Mouse (Mus musculus) CD4-positive, CD25-positive, alpha-beta regulatory T cell, adult 2 months (primary cell): Measurements from ENCODE around the gene Zfp850.
"Not testable (repeated sequence)": the region's sequence is repeated elsewhere in the genome, so short reads cannot be mapped to it uniquely, and the experiment has no call there.

Experiments used
- DNase-seq: peaks from one replicate; pipeline ENCODE4 v3.0.0-alpha.2; 2012; ENCODE audit warnings: low read depth, low spot score

Gene Zfp850

DNA sequence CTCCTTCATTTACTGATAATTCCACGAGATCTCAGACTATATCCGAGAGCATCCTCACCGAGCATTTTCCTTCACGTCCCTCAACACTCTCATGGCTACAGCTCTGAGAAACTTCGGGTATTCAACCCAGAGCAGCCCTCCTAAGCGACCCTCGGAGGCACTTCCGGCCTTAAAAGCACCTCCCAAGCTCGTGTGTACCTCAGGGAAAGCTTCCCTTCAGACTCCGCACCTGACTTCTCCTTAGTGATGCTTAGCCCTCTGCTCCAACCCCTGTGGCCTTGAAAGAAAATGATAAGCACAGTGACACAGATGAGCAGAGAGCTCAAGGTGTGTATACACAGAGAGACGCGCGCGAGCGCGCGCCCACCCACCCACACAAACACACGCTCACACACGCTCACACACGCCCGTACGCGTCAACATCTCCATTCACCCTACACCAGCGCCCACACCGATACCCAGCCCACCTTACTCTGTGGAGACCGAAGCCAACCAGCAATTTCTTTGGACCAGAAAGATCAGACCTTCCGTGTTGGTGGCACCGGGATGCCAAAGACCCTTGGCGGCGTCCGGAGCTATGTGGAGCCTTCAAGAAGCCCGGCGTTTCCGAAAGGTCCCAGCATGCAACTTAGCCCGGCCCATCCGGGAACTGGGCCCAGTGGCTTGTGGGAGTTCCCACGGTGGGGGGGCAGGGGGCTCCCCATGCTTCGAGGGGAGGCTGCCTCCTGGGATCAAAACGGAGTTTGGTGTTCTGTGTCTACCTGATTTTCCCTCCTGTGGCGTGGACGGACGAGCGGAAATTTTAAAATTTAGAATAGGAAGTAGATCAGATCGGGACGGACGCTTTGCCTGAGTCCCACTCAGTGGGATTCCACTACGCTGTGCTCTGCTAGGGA is at the start of gene Zfp850:
Gene Zfp850 (minus strand): TSS at position 567 of the 896 bp plus-strand sequence.
- peak; percentile 74 for DNase-seq

DNA sequence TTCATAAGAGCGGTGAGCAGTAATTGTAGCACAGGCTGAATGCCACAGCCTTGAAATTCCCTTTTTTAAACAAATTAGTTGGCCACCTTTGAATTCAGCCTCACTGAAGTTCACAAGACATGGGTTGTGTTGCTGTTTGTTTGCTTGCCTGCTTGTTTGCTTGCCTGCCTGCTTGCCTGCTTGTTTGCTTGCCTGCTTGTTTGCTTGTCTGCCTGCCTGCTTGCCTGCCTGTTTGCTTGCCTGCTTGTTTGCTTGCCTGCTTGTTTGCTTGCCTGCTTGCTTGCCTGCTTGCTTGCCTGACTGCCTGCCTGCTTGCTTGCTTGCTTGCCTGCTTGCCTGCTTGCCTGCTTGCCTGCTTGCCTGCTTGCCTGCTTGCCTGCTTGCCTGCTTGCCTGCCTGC is 46.1 kb upstream of the Zfp850 start:
- no peak for DNase-seq

DNA sequence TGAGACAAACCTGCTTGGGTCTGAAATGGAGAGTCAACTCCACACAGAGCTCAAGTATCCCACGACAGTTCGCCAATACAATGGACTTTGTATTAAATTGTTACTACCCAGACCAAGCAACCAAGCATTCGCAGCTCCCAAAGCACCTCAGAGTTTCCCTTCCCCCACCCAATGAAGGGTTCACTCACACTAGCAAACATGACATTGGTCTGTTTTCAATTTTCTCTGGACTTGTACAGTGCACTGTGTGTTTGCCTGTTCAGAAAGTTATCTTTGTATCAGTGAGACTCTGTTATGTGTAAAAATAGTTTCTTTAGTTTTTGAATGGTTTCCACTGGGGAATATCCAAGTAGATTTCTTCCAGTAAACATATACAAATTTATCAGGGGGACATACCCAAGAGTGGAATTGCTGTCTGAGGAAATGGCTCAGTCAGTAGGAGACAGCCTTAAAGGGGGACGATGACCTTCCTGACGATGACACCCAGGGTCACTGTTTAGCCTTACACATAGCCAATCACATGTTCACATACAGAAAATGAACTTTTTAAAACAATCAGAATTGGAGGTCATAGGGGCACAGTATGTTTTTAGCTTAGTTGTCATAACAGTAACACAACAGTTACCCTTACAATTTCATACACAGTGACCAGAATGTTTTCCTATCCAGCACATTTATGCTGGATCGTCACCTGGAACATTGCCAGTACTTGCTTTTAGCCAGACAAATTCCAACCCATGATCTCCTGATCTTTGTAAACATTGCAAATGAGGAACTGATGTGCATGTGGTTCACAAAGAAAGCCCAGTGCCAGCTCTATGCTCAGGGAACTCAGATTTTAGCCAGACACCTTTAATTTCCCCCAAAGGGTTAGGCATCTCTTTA is 39.4 kb upstream of the Zfp850 start:
- DNase-seq, result no peak

DNA sequence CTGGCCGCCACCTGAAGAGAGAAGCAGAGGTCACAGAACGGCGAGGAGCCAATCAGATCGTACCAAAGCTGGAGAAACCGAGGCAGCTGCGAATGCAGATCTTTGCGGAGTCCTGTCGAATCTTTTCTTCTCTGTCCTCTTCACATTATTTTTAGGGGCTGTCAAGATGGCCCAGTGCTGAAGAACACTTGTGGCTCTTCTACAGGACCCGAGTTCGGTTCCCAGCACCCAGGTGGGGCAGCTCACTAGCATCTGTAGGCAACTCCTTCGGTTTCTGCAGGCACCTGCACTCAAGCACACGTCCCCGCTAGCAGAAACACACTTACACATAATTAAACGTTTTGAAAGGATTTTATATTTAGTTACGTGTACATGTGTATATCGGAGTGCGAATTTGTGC is 36.7 kb upstream of the Zfp850 start:
- DNase-seq, result peak; percentile 12

DNA sequence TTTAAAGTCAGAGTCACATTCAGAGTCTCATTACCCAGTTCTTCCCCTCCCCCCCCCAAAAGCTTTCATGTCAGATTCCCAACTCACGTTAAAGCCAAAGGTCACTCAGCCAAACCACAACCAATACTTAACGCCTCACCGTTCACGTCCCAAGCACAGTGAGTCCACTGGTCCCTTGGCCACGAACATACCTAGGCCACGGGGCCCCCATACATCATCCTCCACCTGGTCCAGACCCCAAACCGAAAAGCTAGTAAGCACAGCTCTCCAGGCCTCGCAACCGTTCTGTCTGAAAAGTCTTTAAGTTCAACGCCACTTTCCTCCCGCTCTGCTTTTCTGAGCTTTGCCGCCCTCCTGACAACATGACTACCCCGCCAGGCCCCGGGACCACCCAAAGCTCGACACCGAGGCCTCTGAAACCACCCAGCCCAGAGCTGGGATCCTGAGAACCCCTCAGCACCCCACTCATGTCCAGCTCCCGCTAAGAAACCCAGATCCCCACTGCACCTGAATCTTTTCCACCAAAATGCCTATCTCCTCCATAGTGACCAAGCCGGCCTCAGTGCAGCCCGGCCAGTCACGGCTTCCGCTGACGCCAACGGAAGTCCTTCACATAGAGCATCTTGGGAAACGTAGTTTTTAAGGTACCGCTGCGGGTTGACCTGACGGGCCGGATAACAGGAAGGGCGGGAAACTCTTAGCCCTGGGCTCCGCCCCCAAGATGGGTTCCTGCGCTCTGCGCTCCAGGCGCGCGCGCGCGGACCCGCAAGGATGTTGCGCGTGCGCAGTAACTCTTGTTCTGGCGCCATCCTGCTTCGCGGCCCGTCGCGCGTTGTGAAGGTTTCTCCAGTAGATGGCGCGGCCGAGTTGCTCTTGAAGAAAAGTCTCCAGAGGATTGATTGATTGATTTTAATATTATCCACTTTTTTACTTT is 35.8 kb upstream of the Zfp850 start, which contains the start of gene Psmc4:
Gene Psmc4 (minus strand): TSS at position 626 of the 934 bp plus-strand sequence.
- peak; percentile 99 for DNase-seq

DNA sequence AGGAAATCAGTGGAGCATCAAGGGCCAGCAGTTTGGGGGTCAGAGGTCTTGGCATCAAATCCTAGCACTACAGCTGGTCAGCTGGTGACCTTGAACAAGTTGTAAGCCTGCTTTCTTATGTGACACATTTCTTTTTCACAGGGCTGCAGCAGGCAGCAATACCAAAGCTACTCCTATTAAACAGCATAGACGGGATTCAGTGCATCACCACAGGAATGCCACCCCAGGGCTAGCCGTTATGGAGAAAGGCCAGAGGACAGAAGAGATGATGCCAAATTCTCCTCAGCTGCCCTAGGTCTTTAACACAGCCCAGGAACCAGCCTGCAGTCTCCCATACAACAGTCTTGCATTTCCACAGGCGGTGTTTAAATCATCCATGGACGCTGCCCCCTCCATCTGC is 30.6 kb upstream of the Zfp850 start:
- DNase-seq, result no peak

DNA sequence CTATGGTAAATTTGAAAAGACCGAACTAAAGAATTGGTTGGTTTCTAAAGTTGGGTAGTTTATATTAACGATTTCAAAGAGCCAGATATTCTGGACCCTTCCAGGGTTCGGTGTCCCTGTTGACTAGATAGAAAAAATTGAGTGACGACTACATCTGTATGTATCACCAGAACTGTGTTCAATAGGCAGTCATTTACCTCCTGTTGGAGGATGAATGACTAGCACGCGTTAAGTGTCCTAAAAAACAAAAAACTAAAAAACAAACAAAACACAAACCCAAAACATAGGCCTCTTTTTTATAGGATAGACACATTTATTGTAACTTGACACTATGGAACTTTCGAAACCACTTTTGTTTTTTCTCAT is 513 bp upstream of the Zfp850 start:
- DNase-seq, result no peak

DNA sequence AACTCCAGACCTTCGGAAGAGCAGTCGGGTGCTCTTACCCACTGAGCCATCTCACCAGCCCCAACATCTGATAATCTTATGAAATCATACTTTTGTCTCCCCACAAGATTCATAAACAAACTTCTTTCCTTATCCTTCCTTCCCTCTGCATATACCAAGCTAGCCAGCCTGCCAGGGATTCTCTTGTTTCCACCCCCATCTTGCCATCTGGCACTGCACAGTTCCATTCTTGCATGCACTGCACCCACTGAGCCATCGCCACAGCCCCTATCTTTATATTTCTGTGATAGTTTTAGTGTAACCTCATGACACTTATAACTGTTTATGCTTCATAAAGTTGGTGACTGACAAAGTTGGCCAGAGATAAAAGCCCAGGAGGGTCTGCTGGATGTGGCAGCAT is 3.6 kb downstream of the Zfp850 start:
- DNase-seq, result no peak

DNA sequence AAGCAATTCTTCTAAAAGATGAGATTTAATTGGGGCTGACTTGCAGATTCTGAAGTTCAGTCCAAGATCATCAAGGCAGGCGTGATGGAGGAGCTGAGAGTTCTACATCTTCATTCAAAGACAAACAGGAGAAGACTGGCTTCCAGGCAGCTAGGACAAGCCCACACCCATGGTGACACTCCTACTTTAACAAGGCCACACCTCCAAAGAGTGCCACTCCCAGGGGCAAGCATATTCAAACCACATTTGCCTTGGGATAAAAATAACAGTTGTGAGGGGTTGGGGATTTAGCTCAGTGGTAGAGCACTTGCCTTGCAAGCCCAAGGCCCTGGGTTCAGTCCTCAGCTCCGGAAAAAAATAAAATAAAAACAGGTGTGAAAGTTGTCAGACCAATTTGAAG is 31.7 kb downstream of the Zfp850 start:
- DNase-seq, result no peak

DNA sequence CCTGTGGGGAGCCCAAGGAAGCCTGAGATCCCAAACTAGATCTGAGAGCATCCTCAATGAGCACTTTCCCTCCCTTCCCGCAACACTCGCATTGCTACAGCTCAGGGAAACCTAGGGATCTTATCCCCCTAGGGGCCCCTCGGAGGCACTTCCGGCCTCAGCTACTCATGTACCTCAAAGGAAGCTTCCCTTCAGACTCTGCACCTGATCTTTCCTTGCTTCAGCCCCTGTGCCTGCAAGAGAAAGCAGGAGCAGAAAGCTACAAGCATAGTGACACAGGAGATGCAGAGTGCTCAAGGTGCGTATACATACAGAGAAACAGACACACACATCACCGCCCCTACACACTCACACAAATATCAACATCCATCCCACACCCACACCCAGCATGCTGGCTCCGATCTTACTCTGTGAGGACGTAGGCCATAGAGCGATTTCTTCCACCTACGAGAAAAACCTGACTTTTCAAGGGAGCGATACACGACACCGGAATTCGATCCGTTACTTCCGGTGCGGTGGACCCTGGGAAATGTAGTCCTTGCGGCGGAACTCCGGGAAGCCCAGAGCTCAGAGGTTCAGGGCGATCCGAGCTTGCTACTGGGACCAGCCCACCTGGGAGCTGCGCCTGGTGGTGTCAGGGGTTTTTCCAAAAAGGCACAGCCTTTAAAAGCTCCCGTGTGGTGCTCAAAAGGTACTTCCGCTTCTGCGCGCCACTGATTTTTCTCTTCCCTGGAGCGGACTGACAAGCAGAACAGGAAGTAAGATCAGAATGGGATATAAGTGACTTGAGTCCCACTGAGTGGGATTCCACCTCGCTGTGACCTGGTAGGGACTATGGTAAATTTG is 35.0 kb downstream of the Zfp850 start, which contains the start of gene Zfp780b:
Gene Zfp780b (minus strand): TSS at position 489 of the 846 bp plus-strand sequence.
- DNase-seq, result peak; percentile 85

DNA sequence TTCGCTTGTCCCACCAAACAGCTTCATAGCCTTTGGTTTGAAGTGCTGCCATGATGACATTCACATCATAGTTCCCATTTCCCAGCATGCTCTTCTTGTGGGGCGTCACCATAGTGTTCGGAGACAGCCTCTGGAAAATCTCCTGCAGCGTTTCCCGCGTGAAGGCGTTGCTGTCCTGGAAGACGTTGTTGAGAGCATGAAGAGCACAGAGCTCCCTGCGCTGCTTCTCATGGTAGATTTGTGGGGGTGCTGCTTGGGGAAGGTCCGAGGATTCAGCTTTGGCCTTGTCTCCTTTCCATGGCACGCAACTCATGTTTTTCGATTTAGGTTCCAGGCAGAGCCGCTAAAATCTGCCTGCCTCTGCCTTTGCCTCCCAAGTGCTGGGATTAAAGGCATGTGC is 64.5 kb downstream of the Zfp850 start:
- not testable (repeated sequence) for DNase-seq

DNA sequence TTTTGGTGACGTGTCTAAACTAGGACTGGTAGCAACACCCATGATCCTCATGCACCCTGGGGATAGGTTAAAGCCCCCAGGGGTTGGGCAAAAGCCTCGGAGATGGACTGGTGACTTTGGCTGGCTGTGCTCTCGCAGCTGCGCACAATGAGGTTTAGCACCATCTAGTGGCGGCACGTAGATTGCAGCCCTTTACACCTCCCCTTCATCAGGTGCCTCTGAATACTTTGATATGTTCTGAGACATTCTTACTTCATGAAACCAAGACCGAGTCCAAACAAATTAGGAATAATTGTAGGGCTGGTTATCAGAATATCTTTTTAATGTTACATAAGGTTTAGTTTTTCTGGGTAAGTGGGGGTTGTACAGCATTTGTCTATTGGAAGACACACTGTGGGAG is 72.0 kb downstream of the Zfp850 start:
- peak; percentile 10 for DNase-seq
